Mouse (Mus musculus) right cerebral cortex, postnatal 36 days (tissue): ENCODE data around the gene Ptpdc1.

Experiments
- DNase-seq, 2 experiments: peaks; one replicate each; pipeline ENCODE4 v3.0.0; 2022; ENCODE audit warnings: low spot score in 2 of 2, mixed read lengths in 1 of 2

Ptpdc1 gene

DNA sequence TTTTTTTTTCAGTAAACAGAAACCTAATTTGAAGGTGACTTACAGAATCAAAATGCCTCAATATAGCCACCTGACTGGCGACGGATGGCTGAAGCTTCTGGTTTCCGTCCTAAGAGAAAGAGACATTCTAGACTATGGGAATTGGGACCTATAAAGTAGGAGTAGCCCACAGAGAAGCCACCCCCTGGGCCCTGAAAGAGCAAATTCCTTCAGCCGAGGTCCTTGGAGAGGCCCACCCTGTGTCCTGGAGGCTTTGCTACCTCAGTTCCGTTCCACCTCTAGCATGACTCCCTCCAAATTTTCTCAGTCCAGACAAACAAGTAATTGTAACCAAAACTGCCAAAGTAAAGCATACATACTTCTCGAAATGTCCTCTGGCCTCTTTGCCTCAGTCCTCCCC lies 77.8 kb downstream of the Ptpdc1 start:
- no peak for DNase-seq

DNA sequence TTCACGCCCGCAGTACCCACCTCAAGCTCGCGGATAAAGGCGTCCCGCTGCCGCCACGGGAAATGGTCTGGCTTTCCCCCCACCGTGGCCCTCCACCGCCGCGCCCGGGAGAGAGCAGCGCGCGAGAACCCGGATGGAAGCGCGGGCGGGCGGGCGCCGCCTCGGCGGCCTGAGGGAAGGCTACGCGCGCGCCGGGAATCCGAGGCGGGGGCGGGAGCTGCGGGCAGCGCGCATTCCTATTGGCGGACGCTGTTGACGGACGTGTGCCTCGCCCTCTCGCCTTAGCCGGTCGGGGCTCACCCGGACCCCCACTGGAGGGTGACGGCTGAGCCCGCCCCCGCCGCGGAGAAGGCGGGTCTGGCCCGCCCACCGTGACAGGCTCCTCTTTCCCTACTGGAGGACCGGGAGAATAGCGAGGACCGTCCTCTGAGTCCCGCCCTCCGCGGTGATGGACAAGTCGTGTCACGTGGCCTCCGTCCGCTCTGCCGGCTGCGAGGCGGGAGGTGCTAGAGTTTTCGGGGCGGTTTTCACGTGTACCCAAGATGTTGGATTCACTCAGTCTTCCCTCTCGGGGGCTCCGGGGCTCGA lies 79.0 kb downstream of the Ptpdc1 start:
- peak; percentile 99 to 100 for DNase-seq

DNA sequence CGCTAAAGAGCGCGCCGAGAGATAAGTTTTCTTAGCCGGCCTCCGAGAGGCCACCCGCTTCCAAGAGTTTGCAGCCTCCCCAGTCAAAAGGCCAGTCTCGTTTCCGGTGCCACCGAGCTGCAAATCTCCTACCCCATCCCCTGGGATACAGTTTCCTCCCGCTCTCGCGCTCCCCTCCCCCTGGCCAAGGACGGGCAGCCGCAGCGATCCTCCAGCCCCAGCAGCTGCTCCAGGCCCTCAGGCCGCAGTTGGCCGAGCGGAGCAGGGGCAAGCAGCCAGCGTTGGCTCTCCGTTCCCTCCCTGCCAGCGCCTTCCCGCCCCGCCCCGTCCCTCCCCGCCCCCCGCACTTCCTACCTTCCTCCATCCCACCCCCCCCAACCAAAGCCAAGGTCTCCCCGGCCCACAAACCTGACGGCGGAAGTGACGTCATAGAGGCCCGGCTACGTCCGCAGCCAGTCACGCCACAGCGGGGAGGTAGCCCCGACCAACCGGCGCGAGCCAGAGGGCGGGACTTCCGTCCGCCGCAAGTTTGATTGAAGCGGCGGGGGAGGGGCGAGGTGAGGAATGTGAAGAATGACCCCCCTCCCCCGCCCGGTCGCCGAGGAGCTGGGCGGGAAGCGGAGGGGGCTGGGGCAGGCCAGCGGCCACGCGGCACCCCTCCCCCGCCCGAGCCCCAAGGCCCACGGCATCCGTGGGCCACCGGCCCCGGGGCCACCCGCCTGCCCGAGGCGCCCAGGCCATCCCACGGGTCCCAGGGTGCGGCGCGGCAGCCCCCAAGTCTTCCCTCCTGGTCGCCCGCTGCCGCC lies 79.8 kb downstream of the Ptpdc1 start:
- peak; percentile 92 to 93 for DNase-seq

DNA sequence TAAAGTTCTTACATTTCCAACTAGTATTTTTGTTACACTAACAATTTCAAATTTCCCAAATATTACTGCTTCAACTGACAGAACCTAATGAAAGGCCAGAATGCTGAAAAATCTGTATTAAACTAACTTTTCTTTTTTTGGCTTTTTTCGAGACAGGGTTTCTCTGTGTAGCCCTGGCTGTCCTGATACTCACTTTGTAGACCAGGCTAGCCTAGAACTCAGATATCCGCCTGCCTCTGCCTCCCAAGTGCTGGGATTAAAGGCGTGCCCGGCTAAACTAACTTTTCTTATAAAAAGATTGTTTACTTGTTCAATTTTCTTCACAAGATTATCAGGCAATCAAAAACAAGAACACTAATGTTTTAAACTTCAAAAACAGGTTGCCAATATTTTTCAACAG lies 80.6 kb downstream of the Ptpdc1 start:
- DNase-seq, result no peak

DNA sequence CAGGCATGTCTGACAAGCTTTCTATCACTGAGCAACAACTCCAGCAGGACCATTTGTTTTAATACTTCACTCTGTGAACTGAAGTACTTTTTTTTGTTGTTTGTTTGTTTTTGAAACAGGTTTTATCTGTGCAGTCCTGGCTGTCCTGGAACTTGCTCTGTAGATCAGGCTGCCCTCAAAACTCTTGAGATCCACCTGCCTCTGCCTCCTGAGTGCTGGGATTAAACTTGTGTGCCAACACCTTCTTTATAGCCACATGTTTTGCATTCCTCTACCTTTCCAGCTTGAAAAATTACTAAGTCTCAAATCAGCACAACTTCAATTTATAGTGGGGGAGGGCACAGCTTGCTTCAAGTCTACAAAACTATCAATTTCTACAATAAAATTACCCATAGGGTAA lies 81.1 kb downstream of the Ptpdc1 start:
- DNase-seq, result no peak

DNA sequence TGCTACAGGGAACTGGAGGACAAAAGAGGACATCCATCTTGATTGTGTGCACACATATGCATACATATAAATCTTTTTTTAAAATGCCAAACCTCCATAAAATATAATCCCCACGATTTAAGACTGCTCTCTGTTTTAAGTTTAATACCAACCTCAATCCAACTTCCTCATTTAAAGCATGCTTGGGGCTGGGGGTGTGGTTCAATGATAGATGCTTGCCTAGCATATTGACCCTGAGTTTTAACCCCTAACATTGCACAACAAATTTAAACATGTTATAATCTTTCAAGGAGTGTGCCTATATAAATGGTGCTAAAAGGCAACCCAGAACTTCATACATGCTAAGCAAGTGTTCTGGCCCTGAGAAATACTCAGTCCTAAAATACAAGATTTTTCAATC lies 85.0 kb downstream of the Ptpdc1 start:
- no peak for DNase-seq

DNA sequence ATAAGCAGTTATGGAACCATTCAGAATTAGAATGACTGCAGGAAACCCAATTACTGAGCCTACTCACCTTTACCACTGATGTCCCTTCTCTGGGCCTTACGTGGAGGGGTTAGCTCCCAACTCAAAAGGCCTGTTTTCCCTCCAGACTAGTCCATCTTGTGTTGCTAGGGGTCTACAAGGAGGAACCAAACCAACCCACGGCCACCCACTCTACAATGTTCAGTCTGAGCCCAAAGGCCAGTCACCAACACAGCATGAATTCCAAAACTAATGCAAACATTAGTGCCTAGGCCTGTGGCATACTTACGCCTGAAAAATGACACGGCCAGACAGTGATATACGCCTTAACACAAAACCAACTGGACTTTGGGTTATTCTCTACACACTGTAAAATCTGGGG lies 92.0 kb downstream of the Ptpdc1 start:
- DNase-seq, result no peak

DNA sequence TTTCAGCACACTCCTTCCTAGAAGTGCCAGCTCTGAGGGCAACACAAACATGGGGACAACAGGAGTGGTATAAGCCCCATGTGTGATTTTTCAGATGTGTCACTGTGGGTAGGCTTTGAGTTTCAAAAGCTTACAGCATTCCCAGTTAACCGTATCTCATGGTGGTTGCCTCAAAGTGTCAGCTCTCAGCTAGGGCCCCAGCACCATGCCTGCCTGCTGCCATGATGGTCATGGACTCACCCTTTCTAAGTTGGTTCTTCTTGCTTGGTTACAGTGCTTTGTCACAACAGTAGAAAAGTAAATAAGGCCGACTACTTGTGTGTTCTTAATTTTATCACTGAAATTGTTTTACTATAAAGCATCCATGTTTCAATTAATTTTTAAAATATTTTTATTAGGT lies 94.0 kb downstream of the Ptpdc1 start:
- no peak for DNase-seq

DNA sequence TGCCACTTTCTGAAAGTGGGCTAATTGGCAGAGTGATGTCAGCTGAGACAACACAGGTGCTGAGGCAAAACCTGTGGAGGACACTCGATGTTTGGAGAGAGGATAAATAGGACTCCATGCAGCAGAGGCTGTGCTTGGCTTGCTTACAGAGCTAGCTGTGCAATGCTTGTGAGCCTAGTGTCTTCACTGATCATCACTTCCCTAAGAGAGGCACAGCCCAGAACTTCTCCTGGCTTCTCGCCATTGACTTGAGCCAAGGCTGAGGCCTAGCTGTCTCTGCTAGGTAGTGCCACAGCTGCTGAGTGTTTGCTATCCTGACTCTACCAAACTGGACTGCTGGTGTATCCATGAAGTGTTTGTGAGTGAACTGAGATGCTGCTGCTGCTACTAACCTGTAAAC lies 94.8 kb downstream of the Ptpdc1 start:
- no peak for DNase-seq

DNA sequence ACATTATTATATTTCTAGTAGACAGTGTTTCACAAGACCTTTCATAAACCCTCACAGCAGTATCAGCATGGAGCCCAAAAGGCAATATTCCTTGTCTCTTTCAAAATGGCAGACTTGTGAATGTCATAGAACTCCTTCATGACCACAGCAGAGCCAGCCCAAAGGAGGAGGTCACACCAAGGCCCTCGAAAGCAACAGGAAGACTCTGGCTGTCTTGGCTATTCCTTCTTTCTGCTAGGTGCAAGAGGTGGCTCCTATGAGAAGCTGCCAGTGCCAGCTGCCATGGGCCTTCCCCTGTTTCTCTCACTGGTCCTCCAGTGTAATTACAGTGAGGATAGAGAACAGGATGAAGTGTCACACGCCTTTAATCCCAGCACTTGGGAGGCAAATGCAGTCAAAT lies 96.4 kb downstream of the Ptpdc1 start:
- DNase-seq, result no peak

DNA sequence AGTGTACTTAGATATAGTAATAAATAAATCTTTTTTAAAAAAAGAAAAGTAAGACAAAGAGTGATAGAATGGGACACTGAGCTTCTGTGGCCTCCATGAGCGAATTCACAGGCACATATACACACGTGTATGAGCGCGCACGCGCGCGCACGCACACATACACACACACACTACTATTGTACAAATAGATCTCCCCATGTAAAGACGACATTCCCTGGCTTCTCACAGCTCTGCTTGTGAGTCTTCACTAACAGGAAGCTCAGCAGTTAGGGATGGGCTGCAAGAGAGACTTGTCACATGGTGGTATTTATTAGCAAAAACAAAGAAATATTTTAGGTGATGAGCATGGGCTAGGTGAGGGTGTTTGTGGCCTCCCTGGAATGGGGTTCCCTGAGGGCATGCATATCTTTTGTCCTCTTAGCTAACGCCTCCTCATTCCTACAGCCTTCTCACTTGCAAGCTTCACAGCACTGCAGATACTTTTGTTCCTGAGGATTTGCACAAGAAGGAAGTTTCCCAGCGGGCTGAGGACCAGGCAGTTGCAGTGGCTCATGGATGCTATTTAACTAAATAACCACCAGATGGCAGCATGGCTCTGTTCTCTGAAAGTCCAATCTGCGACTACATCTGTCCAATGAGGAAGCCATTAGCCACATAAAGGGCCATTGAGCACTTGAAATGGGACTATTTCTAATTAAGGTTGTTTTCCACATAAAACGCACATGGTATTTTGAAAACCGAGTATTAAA lies 97.2 kb downstream of the Ptpdc1 start:
- peak; percentile 49 to 67 for DNase-seq
